Comparison of ENCODE assay signal across 15 mouse cellular contexts in the genomic region with DNA sequence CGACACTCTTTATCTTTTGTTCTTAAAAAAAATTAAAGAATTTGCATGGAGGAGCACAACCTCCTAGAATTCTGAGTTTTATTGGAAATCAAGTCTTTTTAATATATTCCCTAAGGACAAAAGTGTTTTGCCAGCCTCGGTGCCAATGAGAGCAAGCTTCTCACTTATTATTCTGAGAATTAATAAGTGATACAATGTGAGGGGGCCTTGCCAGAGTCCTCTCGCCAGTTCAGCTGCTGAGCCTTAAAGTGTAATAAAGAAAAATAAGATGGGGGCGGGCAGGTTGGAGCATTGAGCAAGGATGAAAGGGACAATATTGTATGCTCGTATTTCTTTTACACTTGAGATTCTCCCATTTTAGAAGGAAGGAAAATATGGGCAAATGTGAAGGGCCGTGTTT.
"Had no signal": no experiment of that assay in that cellular context is flagged by ENCODE, and none has a peak within 500 bp of the region (broad histone marks: within the 10 kb centered on the region; RNA-seq: fewer than 3 reads in every experiment).

No protein-coding gene starts in this region.

- DNase-seq: kidney, postnatal 10 days; kidney, postnatal 36 days; layer of hippocampus, postnatal 36 days; liver, embryonic 13.5 days; lung, adult 2 months; lung, postnatal 14 days; lung, postnatal 4 days; right cerebral cortex, postnatal 4 days; thymus, adult 2 months; thymus, postnatal 14 days; thymus, postnatal 4 days had no signal

- H3K4me3 ChIP-seq: kidney, embryonic 15.5 days; left cerebral cortex, adult 2 months; liver, embryonic 13.5 days had no signal

- H3K9me3 ChIP-seq: kidney, embryonic 15.5 days; liver, embryonic 13.5 days had no signal

- ATAC-seq: midbrain, embryonic 16.5 days had no signal

- H3K9ac ChIP-seq: kidney, embryonic 15.5 days; liver, embryonic 13.5 days had no signal

- H3K27ac ChIP-seq: kidney, embryonic 15.5 days; left cerebral cortex, adult 2 months; liver, embryonic 13.5 days; stomach, postnatal 0 days had no signal

- H3K27me3 ChIP-seq: kidney, embryonic 15.5 days; liver, embryonic 13.5 days had no signal

- H3K4me2 ChIP-seq: kidney, embryonic 15.5 days; liver, embryonic 13.5 days had no signal

- H3K4me1 ChIP-seq: liver, embryonic 13.5 days had no signal

- H3K36me3 ChIP-seq: kidney, embryonic 15.5 days; liver, embryonic 13.5 days had no signal
